Mouse (Mus musculus) adrenal gland, postnatal 14 days (tissue): ENCODE results near the gene Ormdl3. TPM values are rescaled to one million over a fixed set of nuclear protein-coding genes. Genes with fewer than 3 reads are reported as not detected.
"Not testable (repeated sequence)": the region's sequence is repeated elsewhere in the genome, so short reads cannot be mapped to it uniquely, and the experiment has no call there.

Source experiments
- DNase-seq: peaks from one replicate; pipeline ENCODE4 v3.0.0; 2021; ENCODE audit warnings: mixed read lengths
- long read RNA-seq, 2 experiments: library from polyadenylated mRNA; stranded (forward); transcript quantifications; one replicate each; pipeline ENCODE4 v2.0.0; 2021
- total RNA-seq: library from RNA; stranded (reverse); gene quantifications from 2 replicates; pipeline ENCODE4 v1.2.3, GENCODE M21; 2021

Gene Ormdl3
- 141 and 150 TPM in 2 replicates for total RNA-seq
- long read RNA-seq, experiment 1, transcript Ormdl3-201 (4 exons, 2,184 nt): major isoform, 61 of 80 reads
- long read RNA-seq, experiment 1, partial matches to known transcripts: 4 of 80 reads
- long read RNA-seq, experiment 1, other reads (novel, unspliced or antisense): 15 of 80 reads
- long read RNA-seq, experiment 2, transcript Ormdl3-201 (4 exons, 2,184 nt): major isoform, 44 of 71 reads
- long read RNA-seq, experiment 2, partial matches to known transcripts: 24 of 71 reads
- long read RNA-seq, experiment 2, other reads (novel, unspliced or antisense): 3 of 71 reads

DNA sequence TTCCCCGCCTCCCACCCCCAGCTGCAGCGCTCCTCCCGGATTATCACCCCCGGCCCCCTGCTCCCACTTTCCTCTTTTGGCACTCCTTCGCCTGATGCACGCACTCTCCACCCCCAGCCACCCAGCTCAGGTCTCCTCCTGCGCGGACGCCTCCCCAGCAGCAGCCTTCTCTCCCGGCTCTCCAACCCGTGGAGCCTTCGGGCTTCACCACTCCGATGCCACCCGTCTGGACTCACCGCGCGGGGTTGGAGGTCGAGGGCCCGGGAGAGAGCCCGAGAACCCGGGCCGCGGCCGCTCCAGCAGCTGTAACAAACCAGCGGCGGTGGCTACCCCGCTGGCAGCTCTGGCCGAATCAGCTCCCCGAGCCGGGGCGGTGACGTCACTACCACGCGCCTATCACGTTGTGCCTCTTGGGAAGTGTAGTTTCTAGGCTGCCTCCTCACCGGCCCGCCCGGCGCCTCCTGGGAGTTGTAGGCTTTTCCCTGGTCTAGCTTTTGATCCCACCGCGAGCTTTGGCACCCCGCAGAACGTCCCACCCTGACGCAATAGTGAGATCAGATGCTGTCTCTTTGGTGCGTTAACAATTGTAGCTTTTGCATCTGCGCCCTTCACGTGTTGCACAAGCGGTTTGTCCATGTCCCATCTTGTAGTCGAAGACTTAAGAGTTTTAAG, at the start of gene Ormdl3:
Gene Ormdl3 (minus strand): TSS at position 477 of the 672 bp plus-strand sequence.
- DNase-seq: peak; percentile 99

DNA sequence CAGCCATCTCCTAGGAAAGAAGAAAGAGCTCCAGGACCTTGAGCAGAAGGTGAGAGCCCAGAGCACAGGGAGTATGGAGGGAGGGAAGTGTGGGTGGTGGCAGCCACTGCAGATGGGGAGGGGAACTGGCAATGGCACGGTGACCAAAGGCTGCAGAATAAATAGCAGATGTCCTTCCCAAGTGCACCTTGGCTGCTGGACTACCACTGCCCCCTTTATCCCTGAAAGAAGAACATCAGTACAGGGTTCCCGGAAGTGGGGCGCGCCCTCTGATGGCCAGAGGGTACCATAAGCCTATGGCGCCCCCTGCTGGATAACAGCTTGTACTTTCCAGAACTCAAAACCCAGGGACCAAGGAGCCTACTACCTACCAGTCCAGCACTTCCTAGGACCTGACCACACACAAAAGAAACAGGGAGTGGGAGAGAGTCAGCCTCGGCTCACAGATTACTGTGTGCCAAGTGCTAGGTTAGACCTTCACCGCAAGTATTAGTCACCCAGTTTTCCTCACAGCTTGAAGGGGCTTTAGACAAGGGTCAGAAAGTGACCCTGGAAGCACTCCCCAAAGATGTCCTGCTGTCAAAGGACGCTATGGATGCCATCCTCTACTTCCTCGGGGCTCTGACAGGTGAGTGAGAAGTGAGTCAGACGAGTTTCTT, 48.3 kb upstream of the Ormdl3 start:
- peak; percentile 58 for DNase-seq

DNA sequence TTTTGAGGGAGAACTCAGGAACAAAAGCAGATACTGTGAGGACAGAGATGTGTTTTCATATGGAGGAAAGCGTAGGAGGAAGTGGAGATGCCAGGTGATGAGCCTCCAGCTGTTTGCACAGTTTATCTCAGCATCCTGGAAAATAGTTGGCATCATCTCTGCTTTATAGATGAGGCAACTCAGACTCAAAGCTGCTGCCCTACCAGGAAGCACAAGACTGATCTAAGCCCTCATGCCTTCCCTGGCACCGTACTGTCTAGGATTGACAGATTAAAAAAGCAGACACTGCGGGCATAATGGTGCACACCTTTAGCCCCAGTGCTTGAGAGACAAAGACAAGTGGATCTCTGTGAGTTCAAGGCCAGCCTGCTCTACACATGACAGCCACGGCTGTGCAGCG, 43.5 kb upstream of the Ormdl3 start:
- no peak for DNase-seq

DNA sequence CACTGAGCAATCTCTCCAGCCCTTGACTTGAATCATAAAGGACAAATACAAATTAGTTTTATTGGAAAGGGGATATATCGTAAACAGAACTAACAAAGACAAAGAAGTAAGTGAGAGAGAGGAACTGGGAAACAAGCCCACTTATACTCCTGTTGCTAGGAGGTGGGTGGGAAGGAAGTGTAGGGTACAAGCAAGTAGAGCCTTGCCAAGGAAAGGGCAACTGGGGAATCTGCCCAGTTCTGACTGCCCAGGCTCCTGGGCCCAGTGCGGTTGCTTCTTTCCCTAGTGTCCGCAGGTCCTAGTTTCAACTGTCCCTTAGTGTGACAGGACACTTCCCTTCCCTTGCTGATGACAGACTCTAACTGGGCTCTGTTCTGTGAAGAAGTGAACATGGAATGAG, 41.5 kb upstream of the Ormdl3 start:
- no peak for DNase-seq

DNA sequence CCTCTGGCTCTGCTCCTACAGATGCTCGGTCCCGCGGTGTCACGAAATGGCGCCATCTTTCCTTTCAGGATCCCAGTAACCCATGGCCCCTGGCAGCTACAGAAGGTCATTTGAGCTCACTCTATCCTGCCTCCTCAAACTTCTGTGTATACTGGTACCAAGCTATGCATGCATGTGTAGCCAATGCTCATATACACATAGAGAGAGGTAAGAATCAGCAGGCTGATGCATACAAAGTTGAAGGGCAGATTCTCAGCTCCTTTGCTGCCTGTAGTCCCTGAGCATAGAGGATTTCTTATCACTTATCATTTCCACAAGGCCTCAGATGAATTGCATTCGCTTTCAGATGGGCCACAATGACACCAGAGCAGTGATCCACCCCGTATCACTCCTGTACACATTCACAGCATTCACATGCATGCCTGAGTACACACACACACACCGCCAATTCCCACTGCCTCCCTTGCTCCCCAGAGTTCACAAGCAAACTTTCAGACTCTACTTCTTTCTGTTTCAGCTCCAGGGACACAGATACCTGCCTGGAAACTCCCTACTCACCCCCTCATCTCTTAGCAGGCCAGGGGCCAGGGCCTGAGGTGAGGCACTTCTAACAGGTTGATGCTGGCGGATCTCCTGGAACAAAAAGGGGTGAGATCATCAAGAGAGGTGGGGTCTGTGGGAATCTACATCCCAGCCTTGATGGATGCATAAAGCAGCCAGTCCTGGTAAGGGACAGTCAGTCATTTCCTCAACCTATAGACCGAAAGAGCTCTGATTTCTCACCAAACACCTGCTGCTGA, 38.6 kb upstream of the Ormdl3 start, which contains the start of the genes Gm12355 and Gsdma3:
Gene Gm12355 (minus strand): TSS at position 51 of the 800 bp plus-strand sequence.
Gene Gsdma3 (plus strand): TSS at position 750 of the 800 bp plus-strand sequence.
- no peak for DNase-seq

DNA sequence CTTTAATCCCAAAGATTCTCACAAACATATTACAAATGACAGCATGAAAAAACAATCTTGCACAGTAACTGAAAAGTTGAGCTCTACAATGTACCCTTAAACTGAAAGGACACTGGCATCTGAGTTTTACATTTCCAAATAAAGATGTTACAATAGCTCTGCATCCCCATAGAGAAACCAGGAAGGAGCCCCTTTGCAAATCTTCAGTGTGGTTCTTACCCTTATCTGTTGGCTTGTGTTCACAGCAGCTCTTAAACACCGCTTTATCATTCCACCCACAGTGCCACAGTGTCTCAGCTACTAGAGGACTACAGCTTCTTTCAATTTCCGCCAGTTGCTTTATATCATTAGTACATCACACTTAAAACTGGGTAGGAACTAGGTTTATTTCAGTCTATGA, 37.2 kb upstream of the Ormdl3 start:
- DNase-seq: not testable (repeated sequence)

DNA sequence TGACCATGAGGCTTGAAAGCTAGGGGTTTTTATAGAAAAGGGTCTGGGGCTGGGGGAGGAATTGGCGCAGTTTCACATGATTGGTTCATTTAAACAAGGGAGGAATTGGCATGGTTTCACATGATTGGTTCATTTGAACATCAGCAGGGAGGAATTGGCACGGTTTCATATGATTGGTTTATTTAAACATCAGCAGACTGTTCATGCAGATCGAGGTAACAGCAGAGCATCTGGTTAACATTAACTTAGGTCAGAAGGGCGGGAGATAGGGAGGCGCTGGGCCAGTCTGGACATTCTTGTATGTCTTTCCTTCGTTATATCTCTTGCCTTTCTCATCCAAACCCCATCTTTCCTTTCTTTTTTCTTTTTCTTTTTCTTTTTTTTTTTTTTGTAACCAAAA, 36.8 kb upstream of the Ormdl3 start:
- not testable (repeated sequence) for DNase-seq

DNA sequence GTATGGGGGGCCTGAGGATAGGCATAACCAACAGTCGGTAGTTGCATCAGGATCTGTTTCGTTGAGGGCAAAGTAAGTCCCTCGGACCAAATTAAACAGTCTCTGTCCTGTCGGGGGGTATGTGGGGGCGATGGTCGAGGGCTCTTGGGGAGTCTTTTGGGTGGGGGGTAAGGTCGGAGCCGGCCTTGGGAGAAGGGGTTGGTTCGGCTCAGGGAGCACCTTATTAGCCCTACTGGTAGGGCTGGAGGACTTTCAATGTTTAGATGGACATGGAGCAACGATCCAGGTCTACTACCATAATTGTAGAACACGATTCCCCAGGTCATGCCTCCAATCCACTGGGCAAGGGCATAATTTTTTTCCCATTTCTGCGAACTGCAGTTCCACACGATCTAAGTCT, 33.6 kb upstream of the Ormdl3 start:
- DNase-seq: no peak

DNA sequence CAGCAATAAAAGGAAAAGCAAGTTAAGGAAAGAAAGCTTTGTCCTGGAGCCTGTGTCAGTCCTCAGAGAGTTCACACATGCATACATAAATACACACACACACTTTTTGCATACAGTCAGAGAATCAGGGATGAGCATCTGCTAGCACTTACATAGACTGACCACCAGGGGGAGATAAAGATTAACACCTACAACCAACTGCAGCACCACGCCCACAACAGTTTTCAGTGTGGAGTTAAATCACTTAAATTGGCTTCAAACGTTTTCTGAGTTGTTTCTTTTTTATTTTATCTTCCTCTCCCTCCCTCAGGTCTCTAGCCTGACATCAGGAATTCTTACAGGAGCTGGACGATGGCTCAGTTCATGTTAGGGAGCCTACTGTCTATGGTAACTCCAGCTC, 19.6 kb upstream of the Ormdl3 start:
- peak; percentile 42 for DNase-seq

DNA sequence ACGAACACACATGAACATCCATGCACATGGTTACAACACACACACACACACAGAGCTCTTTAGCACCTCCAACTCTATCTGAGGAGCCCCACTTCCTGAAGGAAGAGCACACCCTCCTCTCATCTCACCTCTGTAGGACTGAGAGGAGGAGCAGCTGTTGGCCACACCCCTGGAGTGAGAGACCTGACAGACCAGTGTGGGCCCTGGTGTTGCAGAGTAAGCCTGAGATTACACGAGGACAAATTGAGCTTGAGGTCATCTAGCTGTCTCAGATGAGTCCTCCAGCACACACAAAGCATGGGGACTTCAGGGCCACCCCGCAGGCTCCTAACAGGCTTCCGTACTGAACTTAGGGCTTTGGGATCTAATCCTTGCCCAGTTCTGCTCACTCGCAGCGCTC, 17.7 kb upstream of the Ormdl3 start:
- not testable (repeated sequence) for DNase-seq

DNA sequence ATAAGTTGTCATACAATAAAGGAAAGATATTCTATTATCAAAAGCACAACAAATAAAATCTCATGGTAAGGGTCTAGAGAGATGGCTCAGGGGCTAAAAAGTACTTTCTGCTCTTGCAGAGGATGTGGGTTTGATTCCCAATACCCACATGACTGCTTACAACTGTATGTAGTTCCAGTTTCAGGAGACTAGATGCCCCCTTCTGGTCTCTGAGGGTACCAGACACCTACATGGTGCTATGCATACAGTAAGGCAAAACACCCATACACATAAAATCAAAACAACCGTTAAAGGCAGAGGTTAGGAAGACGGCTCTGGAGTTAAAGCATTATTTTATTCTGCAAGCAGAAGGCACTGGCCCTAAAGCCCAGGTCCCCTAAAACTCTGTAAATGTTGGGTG, 16.8 kb upstream of the Ormdl3 start:
- no peak for DNase-seq

DNA sequence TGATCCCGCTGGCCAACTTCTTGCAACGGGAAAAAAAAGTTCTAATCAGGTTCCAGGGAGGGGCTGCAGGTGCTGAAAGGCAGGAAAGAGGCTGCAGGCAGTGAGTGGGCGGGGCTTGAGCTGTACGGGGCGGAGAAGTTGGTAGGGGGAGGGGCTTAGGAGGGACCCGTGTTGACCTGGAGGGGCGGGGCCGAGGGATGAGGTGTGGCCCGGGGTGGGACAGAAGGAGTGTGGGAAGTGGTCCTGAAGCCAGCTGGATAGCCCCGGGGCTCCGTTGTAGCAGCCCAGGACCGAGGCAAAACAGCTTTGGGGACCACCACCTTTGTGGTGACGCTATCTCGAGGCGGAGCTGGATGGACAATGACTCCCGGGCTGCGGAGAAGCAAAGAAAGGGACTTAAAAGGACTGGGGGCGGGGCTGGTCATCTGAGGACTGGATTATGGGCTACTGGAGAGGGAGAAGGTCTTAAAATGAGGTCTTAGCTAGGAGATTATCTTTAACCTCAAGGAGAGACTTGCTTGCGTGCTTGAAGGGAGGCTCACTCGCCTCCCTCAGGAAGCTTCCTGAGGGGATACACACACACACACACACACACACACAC, 15.0 kb upstream of the Ormdl3 start:
- DNase-seq: peak; percentile 48

DNA sequence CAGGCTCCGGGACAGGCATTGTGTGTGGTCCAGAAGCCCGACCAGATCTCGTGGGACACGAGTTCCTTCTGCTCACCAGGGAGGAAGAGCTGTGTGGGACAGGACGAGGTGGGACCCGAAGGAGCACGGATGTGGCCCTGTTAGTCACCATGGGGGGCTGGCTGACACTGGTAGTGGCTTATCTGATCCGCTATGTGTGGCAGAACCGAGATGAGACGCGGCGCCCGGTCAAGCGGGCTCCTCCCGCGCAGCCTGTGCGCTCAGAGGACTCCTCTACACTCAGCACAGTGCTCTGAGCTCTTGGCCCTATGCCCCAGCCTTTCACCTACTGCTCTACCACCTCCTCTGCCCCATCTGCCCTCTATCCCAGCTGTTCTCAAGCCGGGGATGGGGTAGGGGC, 12.1 kb upstream of the Ormdl3 start:
- no peak for DNase-seq

DNA sequence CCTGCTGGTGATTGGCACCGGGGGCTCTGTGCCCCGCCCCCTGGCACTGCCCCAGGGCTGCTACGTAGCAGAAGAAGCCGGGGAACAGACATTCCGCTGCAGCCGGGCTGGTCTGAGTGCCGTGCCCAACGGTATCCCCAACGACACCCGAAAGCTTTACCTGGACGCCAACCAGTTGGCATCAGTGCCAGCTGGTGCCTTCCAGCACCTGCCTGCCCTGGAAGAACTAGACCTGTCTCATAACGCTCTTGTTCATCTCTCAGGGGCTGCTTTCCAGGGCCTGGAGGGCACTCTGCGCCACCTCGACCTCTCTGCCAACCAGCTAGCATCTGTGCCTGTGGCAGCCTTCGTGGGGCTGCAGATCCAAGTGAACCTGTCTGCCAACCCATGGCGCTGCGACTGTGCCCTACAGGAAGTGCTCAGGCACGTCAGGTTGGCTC, 11.7 kb upstream of the Ormdl3 start:
- no peak for DNase-seq

DNA sequence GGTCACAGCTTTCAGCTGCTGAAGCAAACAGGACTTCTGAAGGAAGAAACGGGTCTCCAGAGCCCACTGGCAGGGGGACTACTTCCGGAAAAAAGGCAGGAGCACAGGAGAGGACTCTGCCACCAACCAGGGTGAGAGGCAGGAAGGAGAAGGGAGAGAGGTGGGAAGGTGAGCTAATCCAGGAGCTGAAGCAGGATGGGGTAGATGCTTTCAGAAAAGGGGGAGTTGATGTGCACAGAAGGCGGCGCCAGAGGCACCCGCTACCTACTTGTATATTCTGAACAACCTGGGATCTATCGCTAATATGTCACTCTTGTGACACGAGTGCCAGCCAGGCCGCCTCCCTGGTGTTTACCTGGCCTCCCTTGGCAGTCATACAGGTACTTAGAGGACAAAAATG, 10.8 kb upstream of the Ormdl3 start, which contains the start of gene Lrrc3c:
Gene Lrrc3c (plus strand): TSS at position 301 of the 400 bp plus-strand sequence.
- DNase-seq: no peak

DNA sequence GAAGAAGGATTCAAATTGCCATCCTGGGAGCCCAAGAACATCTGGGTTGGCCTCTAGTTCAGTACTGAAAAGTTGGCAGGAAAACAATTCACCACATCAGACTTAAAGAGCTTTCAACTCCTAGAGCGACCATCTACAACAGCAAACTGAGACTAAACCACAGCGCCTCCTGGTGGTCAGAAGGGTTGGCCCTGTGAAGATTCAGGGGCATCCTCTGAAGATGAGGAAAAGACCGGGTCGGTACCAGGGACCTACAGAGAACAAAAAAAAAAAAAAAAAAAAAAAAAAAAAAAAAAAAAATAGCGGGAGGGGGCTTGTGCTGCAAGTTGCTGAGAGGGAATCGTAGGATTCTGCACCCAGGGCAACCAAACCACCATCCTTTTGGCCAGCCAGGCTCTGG, 10.2 kb upstream of the Ormdl3 start:
- DNase-seq: peak; percentile 85

DNA sequence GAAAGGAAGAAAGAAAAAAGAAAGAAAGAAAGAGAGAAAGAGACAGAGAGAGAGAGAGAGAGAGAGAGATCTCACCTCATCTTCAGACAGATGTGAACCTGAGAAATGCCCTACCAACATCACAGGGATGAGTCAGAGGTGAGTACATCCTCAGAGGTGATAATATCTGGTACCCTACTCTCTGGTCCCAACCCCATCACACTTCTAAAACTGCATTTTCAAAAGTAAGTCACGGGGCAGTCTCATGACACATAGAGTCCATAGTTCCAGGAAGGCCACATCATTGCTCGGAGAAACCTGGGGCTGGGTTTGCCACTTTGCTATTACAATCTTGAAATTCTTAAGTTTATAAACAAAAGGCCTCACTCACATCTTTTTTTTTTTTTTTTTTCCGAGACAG, 8.8 kb upstream of the Ormdl3 start:
- DNase-seq: no peak

DNA sequence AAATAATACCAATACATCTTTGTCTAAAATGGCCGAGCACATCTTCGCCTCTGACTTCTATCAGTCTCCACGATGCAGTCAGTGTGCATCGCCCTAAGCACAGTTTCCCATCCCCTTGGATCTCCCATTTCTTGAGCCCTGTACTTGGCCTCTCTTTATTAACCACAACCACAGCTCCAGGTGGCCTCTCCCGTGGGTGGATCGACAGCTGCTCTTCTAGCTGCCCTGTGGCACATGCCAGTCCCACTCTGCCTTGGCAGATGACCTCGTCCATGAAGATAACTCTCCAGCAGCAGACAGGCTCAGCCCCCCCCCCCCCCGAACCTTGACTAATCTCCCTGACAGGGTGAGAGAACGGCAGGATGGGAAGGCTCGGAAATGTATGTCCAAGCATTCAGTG, 8.3 kb upstream of the Ormdl3 start:
- DNase-seq: no peak

DNA sequence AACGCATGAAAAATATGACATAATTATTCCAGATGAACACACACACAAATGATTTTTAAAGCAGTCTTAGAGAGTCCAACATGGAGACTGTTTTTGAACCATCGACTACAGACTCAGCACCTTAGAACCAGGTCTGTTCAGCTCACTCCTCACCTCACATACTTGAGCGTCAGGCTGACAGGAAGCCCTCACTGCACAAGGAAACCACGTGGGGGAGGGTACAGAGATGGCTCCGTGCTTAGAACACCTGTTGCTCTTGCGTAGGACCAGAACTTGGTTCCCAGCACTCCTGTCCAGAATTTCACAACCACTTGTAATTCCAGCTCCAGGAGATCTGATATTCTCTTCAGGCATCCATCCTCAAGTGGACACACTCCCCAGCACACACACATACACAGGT, 7.9 kb upstream of the Ormdl3 start:
- no peak for DNase-seq

DNA sequence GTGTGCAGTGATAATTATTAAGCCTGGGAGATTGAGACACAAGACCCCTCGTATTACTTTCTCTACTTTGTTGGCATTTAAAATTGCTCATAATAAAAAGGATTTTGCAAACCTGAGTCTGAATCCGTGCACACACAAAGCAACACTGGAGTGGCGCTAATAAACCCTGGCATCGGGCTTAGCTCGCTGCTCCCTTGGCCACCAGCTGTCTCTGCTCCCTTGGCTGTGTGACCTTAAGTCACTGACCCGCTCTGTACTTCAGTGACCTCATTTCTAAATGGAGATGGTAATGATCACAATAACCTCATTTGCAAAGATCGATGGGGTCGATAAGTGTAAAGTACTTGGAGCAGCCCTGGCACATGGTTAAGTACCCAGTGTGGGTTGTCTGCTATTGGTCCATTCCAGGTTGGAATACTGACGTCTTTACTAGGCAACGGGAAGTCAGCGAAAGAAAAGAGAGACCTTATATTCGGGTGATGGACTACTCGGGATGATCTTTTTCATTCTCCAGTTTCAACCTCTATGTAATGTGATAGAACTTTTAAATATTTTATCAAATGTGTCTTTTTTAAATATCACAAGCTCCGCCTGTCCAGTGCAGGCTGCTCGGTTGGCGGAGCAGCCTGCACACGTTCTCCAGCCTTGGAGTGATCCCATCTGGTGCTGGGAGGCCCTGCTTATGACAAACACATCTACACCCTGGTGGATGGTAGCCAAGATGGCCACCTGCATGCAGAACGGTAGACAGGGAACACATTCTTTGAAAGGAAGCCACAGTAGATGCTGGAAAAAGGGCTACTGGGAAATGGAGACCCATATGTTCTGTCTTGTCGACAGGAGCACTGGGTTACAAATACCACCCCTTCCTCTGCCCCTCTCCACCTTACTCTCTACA, 3.6 kb upstream of the Ormdl3 start:
- no peak for DNase-seq

DNA sequence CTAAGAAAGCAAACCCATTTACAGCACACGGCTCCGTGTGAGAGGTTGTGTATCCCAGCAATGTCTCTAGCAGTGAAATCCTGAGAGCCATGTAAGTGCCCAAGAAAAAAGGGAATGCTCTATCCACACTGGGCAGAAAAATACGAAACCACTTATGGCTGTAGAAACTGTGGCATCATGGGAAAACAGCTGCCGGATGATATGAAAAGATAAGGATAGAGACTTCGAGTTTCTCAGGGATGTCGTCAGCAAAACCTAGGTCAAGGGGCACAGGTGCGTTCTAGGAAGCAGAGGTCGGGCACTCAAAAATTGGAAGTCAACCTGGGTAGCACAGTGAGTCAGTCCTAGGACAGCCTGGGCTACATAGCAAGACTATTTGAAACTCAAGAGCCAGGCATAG, 2.1 kb upstream of the Ormdl3 start:
- no peak for DNase-seq
